Mouse (Mus musculus) layer of hippocampus, postnatal 36 days (tissue): ENCODE measurements at regions not wholly inside any gene's neighbourhood (a gene's known extent, or its start where the extent isn't known, plus 50 kb on each side); places are given as distances from the start of the nearest gene placed in this dataset.

Experiments used
- DNase-seq, 2 experiments: peaks; one replicate each; pipeline ENCODE4 v3.0.0; 2022

GRCm38 (mm10) chr8:101815121-101815520 lies 970.3 kb downstream of the Cdh11 start:
- DNase-seq, result no peak

GRCm38 (mm10) chr8:101803561-101803960 lies 981.9 kb downstream of the Cdh11 start:
- DNase-seq, result no peak

GRCm38 (mm10) chr8:101802119-101802518 lies 983.3 kb downstream of the Cdh11 start:
- no peak for DNase-seq

GRCm38 (mm10) chr8:101790785-101791184 lies 994.7 kb downstream of the Cdh11 start:
- DNase-seq, result peak; percentile 4 to 13

GRCm38 (mm10) chr8:101786876-101787275 lies 998.6 kb downstream of the Cdh11 start:
- no peak for DNase-seq

- no peak for DNase-seq
Observed at GRCm38 (mm10) chr8:101782556-101782955, 1002.9 kb downstream of the Cdh11 start.

- no peak for DNase-seq
Observed at GRCm38 (mm10) chr8:101781942-101782341, 1003.5 kb downstream of the Cdh11 start.

- no peak for DNase-seq
Observed at GRCm38 (mm10) chr8:101779966-101780365, 1005.5 kb downstream of the Cdh11 start.

- no peak for DNase-seq
Observed at GRCm38 (mm10) chr8:101767588-101767987, 1017.9 kb downstream of the Cdh11 start.
